ENCODE assay signal across 8 mouse cellular contexts in the genomic region with DNA sequence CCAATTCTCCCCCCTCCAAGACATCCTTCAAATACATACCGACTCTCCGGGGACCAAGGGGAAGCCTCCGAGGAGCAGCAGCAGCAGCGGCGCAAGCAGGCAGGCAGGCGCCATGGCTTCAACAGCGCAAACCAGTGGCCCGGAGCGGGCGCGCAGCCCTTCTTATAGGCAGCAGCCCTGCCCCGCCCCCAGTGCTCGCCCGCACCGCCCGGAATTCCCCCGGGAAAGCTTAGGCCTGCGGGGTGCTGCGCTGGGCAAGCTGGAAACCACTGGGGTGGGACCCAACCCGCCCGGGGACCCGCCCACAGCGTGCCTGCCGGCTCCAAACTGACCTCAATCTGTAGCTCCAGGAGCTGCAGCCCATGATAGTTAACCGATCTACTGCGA. TPM values are rescaled to one million over a fixed set of nuclear protein-coding genes. Genes with fewer than 3 reads are reported as not detected.
DNase-seq lines count a peak whose midpoint lies in the region; ATAC-seq and TF ChIP-seq lines count a peak whose summit lies in the region.

No protein-coding gene starts in this region.

- peak overlapping the region; percentile 90 for H3K4me2 ChIP-seq in limb, embryonic 14.5 days (replicated peaks; ENCODE audit: low read depth, low read length, severe bottlenecking)
- peak overlapping the region; percentile 96 for H3K4me2 ChIP-seq in midbrain, embryonic 14.5 days (ENCODE audit: low read length)

- under 1% methylated on average over 22 of the region's 26 CpGs for WGBS in limb, embryonic 14.5 days
- under 1% methylated on average over 26 of the region's 26 CpGs for WGBS in midbrain, embryonic 14.5 days

- peak overlapping the region; percentile 49 for H3K27ac ChIP-seq in limb, embryonic 14.5 days (replicated peaks; ENCODE audit: low read depth, low read length)
- no peak overlapping the region for H3K27ac ChIP-seq in midbrain, embryonic 14.5 days (replicated peaks; ENCODE audit: low read depth, low read length)

- peak; percentile 86 for ATAC-seq in limb, embryonic 14.5 days (ENCODE audit: low FRiP score, low read depth)
- ATAC-seq in midbrain, embryonic 14.5 days (ENCODE audit: low FRiP score, low TSS enrichment): peak; percentile 73; the same call in 1 of the 2 replicates
- ATAC-seq in erythroid progenitor cell, adult 5-6 weeks (replicated peaks; ENCODE audit: low FRiP score, poor library complexity, severe bottlenecking): no peak

- H3K9me3 ChIP-seq in limb, embryonic 14.5 days (ENCODE audit: control insufficient read depth, low read length): no peaks in the 10 kb centered on the region
- no peaks in the 10 kb centered on the region for H3K9me3 ChIP-seq in midbrain, embryonic 14.5 days (ENCODE audit: control insufficient read depth, low read length)

- TF ChIP-seq POLR2A in limb, embryonic 14.5 days (IDR thresholded peaks at IDR 0.05; ENCODE audit: borderline replicate concordance, extremely low read depth, insufficient read depth, insufficient read length): peak; percentile 98

- H3K4me3 ChIP-seq in limb, embryonic 14.5 days (replicated peaks; ENCODE audit: low read length): peak overlapping the region; percentile 63
- peak overlapping the region; percentile 43 for H3K4me3 ChIP-seq in midbrain, embryonic 14.5 days (replicated peaks; ENCODE audit: low read depth, low read length)

- H3K27me3 ChIP-seq in limb, embryonic 14.5 days (ENCODE audit: control insufficient read depth, insufficient read depth, low read length): no peaks in the 10 kb centered on the region
- H3K27me3 ChIP-seq in midbrain, embryonic 14.5 days (ENCODE audit: control insufficient read depth, insufficient read depth, low read length): peaks cover 15% of the 10 kb centered on the region

- peak; percentile 81 for DNase-seq in adipocyte (ENCODE audit: low spot score)
- peak; percentile 54 for DNase-seq in embryo, embryonic 11.5 days (ENCODE audit: low read depth, low spot score)
- DNase-seq in heart, adult 11 months: peak; percentile 99
- peak; percentile 93 for DNase-seq in kidney, adult 11 months
- DNase-seq in limb, embryonic 14.5 days (ENCODE audit: low spot score): peak; percentile 75
- peak; percentile 85 for DNase-seq in midbrain, embryonic 14.5 days
- peak; percentile 22 for DNase-seq in spleen, adult 12 weeks (ENCODE audit: low spot score)

- no peaks in the 10 kb centered on the region for H3K36me3 ChIP-seq in limb, embryonic 14.5 days (ENCODE audit: control insufficient read depth, insufficient read depth, low read length)
- no peaks in the 10 kb centered on the region for H3K36me3 ChIP-seq in midbrain, embryonic 14.5 days (ENCODE audit: control insufficient read depth, insufficient read depth, low read length)

- H3K9ac ChIP-seq in limb, embryonic 14.5 days (ENCODE audit: low read depth, low read length, severe bottlenecking): peak overlapping the region; percentile 79
- peak overlapping the region; percentile 63 for H3K9ac ChIP-seq in midbrain, embryonic 14.5 days (replicated peaks; ENCODE audit: low read length)

- H3K4me1 ChIP-seq in limb, embryonic 14.5 days (ENCODE audit: control insufficient read depth, insufficient read depth, low read length): peaks cover 38% of the 10 kb centered on the region
- peaks cover 13% of the 10 kb centered on the region for H3K4me1 ChIP-seq in midbrain, embryonic 14.5 days (ENCODE audit: control insufficient read depth, insufficient read depth, low read length)

RNA-seq across cellular contexts. Expression of gene Sdc4, which starts 0.6 kb away (rescaled TPM):
- 27.4 and 29.7 TPM in 2 replicates for polyA plus RNA-seq in limb, embryonic 14.5 days (2012; rRNA removed)
- polyA plus RNA-seq in limb, embryonic 14.5 days (2014; fragmentation: Nextera tagmentation; extraction: Ambion mirVana): 65.9 and 68.2 TPM in 2 replicates
- 2.4 and 4.9 TPM in 2 replicates for polyA plus RNA-seq in midbrain, embryonic 14.5 days (2014; fragmentation: Nextera tagmentation; extraction: Ambion mirVana)
- total RNA-seq in erythroid progenitor cell, adult 5-6 weeks (2015; ENCODE audit: low replicate concordance): 2.5 and 7.2 TPM in 2 replicates
- total RNA-seq in erythroid progenitor cell, adult 5-6 weeks (2017; ENCODE audit: low replicate concordance): 5.7 and 7.2 TPM in 2 replicates

RNA-seq across cellular contexts. Expression of gene Sys1, which starts 13.7 kb away (rescaled TPM):
- 48.4 and 68.8 TPM in 2 replicates for polyA plus RNA-seq in limb, embryonic 14.5 days (2012; rRNA removed)
- polyA plus RNA-seq in limb, embryonic 14.5 days (2014; fragmentation: Nextera tagmentation; extraction: Ambion mirVana): 73.1 TPM in 2 replicates
- 93.1 and 97.2 TPM in 2 replicates for polyA plus RNA-seq in midbrain, embryonic 14.5 days (2014; fragmentation: Nextera tagmentation; extraction: Ambion mirVana)
- 8.8 and 10.8 TPM in 2 replicates for total RNA-seq in erythroid progenitor cell, adult 5-6 weeks (2015; ENCODE audit: low replicate concordance)
- 3.1 and 5.3 TPM in 2 replicates for total RNA-seq in erythroid progenitor cell, adult 5-6 weeks (2017; ENCODE audit: low replicate concordance)

RNA-seq across cellular contexts. Expression of gene Gm20458, which starts 17.7 kb away (rescaled TPM):
- polyA plus RNA-seq in limb, embryonic 14.5 days (2012; rRNA removed): 9.0 and 10.4 TPM in 2 replicates
- polyA plus RNA-seq in limb, embryonic 14.5 days (2014; fragmentation: Nextera tagmentation; extraction: Ambion mirVana): 12.2 and 14.3 TPM in 2 replicates
- polyA plus RNA-seq in midbrain, embryonic 14.5 days (2014; fragmentation: Nextera tagmentation; extraction: Ambion mirVana): 3.4 and 5.1 TPM in 2 replicates
- not detected in 2 replicates for total RNA-seq in erythroid progenitor cell, adult 5-6 weeks (2015; ENCODE audit: low replicate concordance)
- not detected in 2 replicates for total RNA-seq in erythroid progenitor cell, adult 5-6 weeks (2017; ENCODE audit: low replicate concordance)

RNA-seq across cellular contexts. Expression of gene Trp53tg5, which starts 30.5 kb away (rescaled TPM):
- polyA plus RNA-seq in limb, embryonic 14.5 days (2012; rRNA removed): not detected in 2 replicates
- 0.22 TPM in 1 of 2 replicates, not detected in the other for polyA plus RNA-seq in limb, embryonic 14.5 days (2014; fragmentation: Nextera tagmentation; extraction: Ambion mirVana)
- polyA plus RNA-seq in midbrain, embryonic 14.5 days (2014; fragmentation: Nextera tagmentation; extraction: Ambion mirVana): not detected in 2 replicates
- total RNA-seq in erythroid progenitor cell, adult 5-6 weeks (2015; ENCODE audit: low replicate concordance): not detected in 2 replicates
- not detected in 2 replicates for total RNA-seq in erythroid progenitor cell, adult 5-6 weeks (2017; ENCODE audit: low replicate concordance)

RNA-seq across cellular contexts. Expression of gene Matn4, which starts 38.1 kb away (rescaled TPM):
- polyA plus RNA-seq in limb, embryonic 14.5 days (2012; rRNA removed): 362 and 495 TPM in 2 replicates
- polyA plus RNA-seq in limb, embryonic 14.5 days (2014; fragmentation: Nextera tagmentation; extraction: Ambion mirVana): 30.2 and 39.9 TPM in 2 replicates
- not detected in 2 replicates for polyA plus RNA-seq in midbrain, embryonic 14.5 days (2014; fragmentation: Nextera tagmentation; extraction: Ambion mirVana)
- total RNA-seq in erythroid progenitor cell, adult 5-6 weeks (2015; ENCODE audit: low replicate concordance): not detected in 2 replicates
- not detected in 2 replicates for total RNA-seq in erythroid progenitor cell, adult 5-6 weeks (2017; ENCODE audit: low replicate concordance)

Comparison
In these comparisons a context has a peak if more than half of its experiments do, and no peak if none do; other contexts are left out.
1. DNase-seq: peak in every context shown above with its lines; median percentile 99 in heart, adult 11 months; 93 in kidney, adult 11 months; 85 in midbrain, embryonic 14.5 days; 81 in adipocyte; 75 in limb, embryonic 14.5 days; 54 in embryo, embryonic 11.5 days; 22 in spleen, adult 12 weeks.